Mouse (Mus musculus) liver, adult 2 months (tissue): ENCODE data around the gene Cadm1.

Source experiments
- CTCF ChIP-seq: fragments of 200-500 bp; IDR thresholded peaks from 2 replicates; pipeline ENCODE4 v1.5.1; 2011; ENCODE audit warnings: low read depth, low read length, control low read depth
- POLR2A ChIP-seq: fragments of 200-500 bp; IDR thresholded peaks from 2 replicates; pipeline ENCODE4 v1.6.1; 2011; ENCODE audit warnings: low read length, control low read depth; ENCODE audit not compliant: insufficient read depth; ENCODE audit errors: extremely low read depth

DNA sequence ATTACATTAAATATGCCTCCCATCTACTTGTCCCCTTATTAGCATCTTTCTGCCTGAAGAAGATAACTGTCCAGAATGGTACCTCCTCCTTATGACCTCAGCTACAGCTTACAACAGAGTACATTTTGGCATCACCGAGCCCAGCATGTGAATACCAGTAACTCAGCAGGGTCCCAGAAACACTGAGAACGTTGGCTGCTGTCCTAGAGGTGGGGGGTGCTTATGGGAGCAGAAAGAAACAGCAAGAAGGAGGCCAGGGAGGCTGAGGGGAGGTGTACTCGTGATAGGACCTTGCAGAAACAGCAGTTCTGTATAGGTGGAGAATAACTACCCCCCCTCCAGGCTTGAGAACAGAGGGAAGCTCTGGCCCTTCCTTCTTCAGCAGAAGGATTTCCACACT, 30.2 kb upstream of the Cadm1 start:
- no peak for TF ChIP-seq POLR2A
- no peak for TF ChIP-seq CTCF
